Mouse (Mus musculus) c-Kit-positive CD71-positive TER-119-positive erythroid progenitor cells, embryonic 14.5 days (primary cell): ENCODE data around the gene Cacna1h.

Source experiments
- DNase-seq: peaks from one replicate; pipeline ENCODE4 v3.0.0-alpha.2; 2013; ENCODE audit warnings: low spot score

Cacna1h gene

DNA sequence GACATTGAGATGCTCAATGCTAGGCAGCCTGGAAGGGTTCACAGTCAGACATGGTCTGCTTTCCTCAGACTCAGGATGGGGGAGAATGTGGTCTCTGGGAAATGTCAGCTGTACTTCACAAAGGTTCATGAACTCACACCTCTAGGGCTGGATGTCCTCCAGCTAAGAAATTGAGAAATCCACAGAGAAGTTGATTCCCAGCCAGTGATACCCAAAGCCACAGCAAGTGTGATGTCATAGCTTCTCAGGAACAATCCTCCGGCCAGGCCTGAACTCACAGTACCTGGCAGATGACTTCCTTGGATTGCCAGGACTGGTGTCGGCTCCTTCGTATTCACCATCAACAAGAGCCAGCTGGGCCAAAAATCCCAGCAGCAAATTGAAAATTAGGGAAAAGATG lies 12.3 kb upstream of the Cacna1h start:
- no peak for DNase-seq

DNA sequence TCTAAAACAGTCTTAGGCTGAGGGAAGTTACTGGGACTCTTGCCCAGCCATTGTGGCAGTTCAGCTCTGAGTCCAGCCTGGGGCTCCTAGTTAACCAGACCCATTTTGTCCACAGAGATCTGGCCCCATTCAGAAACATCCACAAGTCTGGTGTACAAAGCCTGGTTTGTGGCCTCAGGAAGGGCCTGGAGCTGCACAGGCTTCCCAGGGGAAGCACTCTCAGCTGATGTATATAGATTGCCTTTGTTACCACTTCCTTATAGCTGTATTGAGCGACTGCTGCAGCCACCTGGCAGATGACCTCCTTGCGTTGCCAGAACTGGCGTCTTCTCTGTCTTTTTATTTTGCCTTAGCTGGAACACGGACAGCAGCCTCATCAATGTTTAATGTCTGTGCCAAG lies 11.5 kb upstream of the Cacna1h start:
- no peak for DNase-seq

DNA sequence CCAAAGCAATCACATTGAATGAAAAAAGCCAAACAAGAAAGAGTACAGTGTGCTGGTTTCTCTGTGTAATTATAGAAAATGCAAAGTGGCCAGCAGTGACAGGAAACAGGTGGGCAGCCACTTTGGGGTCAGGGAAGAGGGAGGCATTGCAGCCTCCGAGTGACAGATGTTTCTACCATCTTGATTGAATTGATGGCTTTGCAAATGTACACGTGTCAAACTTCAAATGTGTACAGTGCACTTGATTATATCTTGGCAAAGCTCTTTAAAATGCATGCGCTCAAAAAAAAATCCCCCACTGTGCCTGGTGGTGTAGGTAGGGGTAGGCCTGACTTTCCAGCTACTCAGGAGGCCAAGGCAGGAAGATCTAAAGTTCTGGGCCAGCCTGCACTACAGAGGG lies 9.3 kb upstream of the Cacna1h start:
- DNase-seq = no peak

DNA sequence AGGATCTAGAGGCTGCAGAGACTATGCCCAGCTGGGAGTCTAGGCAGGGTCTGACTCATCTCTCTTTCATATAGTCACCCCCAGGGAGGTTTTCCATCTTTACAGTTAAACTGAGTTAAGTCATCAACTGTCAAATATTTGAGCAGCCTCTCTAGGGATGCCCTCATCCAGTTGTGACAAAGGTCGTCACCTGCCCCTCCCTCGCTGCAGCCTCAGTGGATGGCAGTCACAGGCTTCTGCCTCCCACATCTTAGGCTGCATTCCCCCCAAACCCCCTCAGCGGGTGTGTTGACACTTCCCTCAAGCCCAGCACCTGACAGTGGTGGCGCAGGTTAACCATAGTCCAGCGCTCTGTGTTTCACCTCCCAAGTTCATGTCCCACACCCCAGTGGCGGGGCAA lies 7.8 kb upstream of the Cacna1h start:
- no peak for DNase-seq

DNA sequence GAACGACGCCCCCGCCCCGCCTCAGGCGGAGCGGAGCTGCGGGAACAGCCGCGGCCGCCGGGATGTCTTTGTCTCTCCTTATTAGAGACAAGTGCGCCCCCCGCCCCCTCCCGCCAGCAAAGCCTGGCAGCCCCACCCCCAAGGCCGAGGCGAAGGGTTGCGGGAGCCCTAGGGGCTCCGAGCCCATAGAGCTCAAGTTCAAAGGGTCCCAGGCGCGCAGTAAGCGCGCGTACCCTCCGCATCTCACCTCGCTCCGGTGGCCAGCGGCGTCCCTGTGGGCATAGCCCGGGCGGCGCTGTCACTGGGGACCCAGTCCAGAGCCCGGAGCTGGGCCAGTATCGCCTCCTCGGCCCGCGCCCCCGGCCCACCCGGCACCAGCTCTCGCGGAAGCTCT lies 363 bp downstream of the Cacna1h start:
- no peak for DNase-seq

DNA sequence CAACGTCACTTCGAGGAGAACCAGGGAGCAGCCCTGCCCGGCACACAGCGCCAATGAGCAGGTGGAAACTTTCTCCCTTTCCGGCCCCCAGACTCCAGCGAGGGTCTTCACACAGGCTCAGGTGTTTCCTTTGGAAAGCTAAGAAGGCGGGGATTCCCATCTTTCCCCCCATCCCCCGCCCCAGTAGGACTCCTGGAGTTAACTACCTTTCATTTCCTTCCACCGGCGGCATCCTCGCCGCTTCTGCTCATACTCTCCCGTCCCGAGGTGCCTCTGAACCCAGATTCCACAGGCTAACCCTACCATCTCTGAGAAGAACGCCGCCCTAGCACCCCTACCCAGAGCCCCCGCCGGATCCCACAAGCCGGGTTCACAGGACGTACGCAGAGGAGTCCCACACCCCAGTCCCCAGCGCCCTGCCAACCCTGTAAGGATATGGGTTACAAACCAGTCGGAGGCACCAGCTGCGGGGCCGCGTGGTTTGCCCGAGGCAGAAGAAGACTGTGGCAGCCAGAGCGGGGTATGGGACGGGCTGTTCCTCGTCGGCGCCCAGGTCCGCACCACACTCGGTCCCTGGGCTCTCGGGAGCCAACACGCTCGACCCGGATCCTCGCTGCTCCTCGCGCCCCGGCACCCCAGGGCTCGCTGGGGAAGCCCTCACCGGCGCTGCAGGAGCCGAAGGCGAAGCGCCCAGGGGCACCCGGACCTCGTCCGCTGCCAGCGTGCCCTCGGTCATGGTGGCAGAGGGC lies 976 bp downstream of the Cacna1h start:
- no peak for DNase-seq

DNA sequence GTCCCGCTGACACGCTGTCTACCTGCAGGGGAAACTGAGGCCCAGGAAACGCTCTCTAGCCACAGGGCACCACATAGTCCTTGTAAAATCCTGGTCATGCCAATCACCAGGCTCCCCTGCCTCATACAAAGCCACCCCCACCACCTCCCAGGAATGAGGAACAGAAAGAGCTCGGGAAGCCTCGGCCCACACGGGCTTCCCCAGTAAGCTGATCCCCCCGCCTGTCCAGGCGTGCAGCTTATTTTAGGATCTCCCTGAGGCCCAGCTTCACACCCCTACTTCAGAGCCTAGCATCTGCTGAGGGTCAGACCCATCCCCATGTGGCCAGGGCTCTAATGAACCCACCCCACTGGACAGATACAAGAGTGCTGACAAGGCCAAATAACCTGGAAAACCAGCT lies 3.0 kb downstream of the Cacna1h start:
- DNase-seq = no peak

DNA sequence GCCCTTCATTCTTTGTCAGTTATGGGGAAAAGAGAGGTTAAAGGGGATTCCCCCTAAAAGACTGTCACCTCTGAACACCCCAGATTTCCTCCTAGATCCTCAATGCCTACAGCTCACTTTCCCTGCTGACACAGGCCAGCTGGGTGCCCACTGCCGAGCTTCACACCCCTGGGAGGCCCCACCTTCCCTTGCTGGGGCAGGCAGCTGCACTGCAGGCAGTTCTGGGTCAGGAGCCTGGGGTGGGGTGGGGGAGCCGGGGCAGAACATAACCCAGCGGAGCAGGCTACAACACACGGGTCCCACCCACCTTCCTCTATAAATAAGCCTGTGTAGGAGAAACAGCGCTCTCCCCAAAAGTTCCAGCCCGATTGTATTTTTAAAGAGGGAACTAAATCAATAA lies 3.7 kb downstream of the Cacna1h start:
- DNase-seq = no peak

DNA sequence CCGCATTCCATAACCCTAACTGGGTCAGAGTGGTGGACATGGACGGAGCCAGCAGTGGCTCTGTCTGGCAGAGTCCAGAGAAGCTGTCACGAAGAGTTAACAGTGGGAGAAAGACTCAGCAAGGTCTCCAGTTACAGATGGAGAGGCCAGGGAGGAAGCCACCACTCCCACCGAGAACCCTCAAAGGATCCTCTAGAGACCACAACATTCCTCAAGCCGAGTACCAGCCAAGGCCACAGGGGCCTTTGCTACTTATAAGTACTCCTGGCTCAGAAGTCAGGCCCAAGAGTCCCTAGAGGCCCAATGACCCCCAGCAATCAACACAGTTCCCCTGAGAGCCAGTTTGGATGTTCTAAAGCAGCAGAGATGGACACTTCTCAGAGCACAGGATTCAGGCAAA lies 4.3 kb downstream of the Cacna1h start:
- no peak for DNase-seq

DNA sequence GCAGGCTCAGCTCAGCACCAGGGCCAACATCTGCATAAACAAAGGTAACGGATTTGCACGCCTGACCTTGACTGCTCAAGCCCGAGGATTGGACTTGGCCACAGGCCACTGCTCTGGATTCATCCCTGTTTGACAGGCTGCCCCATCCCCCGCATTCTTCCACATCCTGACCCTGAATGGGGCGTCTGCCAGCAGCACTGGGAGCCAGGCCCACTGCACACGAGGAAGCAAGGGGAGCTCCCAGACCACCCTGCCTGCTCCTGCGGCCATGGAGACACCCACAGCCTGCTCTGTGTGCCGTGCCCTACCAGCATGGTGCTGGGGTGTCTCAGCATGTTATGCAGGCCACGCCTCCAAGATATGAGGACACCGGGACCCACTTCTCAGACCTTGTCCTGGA lies 6.1 kb downstream of the Cacna1h start:
- DNase-seq = no peak

DNA sequence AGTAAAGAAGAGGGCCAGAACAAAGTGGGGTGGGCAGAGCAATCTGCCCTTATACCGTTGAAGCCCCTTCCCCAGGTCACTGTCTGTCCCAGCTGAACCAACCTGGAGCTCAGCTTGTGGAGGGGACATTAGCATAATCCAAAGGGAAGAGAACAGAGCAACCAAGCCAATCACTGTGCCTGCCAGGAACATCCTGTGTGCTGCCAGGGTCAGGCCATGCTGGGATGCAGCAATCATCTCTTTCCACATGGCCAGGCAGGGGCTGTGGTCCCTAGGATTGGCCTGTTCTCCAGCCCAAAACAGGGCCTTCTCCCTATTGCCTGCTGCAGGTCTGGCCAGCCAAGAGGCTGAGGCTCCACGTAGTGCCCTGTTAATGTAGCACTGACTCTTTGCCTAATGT lies 7.6 kb downstream of the Cacna1h start:
- DNase-seq = no peak

DNA sequence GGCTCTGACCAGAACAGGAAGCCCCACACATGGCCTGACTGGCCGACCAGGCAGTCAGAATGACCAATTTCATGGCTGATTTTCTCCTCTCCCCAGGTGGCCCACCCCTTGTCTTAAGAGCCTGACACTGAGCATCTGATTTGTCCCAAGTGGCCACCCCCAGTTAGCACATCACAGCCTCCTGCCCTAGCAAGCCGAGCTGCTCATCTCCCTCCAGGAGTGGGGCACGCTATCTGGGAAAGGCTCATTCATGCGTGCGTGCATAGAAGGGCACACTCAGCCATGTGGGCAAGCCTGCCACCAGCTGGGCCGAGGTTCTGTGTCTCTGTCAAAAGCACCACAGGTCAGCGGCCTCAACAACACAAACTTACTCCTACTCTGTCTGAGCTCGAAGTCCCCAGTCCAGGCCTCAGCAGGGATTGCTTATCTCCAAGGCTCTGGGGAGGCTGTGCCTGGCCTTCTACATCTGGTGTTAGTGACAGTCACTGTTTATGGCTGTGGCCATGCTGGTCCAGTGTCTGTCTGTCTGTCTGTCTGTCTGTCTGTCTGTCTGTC lies 9.0 kb downstream of the Cacna1h start:
- DNase-seq = no peak

DNA sequence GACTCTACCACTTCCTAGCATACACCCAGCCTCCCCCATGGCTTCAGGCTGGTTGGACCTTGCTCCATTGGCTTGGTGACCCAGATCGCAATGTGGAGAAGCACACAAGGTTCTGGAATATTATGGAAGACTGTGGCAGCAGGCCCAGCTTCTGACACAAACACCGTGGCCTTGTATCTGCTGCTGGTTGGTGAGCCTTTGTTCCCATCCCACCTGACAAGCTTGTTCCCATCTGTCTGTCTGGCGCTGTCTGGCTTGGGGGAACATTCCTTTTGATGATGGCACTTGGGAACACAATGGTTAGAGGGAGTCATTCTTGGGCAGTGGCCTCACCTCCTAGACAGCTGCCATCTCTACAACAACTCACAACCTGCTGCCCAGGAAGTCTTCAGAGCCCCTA lies 12.6 kb downstream of the Cacna1h start:
- no peak for DNase-seq

DNA sequence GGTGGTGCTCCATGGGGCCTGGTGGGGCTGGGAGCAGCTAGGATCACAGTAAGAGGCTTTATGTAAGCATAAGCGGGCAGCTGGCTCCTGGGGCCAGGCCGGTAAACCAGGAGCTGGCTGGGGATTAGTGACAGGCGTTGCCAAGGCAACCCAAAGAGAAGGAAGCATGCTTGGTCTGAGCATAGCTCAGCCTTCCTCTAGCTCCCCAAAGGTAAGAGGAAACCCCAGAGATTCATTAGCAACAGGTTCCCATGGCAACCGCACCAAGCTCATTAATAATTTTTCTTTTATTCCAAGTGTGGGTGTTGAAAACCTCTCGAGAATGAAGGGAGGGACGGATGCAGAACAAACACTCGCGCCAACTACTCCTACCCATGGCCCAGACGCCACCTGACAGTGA lies 14.7 kb downstream of the Cacna1h start:
- no peak for DNase-seq

DNA sequence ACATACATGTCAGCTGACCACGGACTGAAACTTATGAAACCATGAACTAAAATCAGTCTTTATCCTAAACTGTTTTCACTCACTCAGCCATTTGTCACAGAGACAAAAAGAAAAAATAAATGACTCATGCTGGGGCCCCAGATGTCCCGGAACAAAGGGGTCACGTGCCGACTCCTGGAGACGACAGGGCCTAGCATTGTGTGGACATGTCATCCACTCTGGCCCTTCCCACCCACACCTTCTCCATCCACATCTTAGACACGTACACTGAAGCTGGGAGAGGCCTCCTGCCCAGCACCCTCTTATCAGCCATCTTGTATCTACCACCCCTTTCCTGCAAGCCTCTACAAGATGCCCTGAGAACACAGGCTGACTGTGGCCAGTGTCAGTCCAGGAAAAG lies 15.6 kb downstream of the Cacna1h start:
- DNase-seq = no peak

DNA sequence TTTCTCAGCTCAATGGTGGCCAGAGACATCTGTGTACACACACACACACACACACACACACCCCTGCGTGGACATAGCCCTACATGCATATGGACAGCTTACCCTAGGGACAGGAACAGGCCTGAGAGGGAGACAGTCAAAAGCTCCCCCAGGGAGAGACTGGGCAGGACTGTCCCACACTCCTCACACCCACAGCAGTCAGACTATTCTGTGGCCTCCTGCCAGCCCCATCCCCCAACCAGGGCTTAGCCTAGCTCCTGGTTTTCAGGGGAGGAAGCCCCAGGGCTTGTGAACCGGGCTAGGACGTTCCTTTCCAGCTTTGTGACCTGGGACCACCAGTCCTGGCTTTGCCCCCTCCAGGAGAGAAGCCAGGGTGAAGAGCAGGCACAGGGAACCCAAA lies 17.4 kb downstream of the Cacna1h start:
- DNase-seq = no peak

DNA sequence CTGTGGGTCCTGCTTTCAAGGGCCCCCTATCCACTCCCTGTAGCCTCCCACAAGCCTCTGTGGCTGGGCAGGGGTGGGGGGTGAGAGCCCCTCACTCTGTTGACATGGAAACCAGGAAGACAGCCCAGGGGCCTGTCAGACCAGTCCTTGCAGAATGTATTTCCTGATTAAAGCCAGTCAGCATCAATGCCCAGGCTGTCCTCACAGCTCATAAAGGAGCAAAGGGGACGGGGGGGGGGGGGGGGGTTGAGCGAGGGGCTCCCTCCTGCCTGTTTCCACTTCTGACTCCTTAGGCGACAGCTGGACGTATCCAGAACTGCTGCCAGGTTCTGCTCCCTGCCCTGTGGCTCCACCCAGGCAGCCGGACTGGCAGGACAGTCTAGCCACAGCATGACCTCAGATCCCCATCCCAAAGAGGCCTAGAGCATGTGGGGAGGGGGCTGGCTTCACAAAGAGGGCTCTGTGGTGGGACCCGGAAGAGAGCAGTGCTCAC lies 18.1 kb downstream of the Cacna1h start:
- no peak for DNase-seq

DNA sequence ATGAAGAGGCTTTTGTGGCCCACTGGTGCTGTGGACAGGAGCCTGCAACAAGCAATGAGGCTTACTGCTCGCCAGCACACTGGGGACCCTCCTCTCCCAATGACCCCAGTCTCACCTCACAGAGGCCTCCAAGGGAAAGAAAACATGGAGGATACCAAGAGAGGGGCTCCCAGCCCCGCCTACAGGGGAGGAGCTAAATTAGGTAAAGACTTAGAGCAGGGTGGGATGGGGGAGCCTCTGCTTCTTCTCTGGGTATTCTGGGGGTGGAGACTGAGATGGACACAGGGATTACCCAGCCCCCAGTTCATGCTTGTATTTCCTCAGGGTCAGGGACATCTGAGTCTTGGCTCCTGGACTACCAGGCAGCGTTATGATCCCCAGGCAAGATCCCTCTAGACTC lies 18.7 kb downstream of the Cacna1h start:
- DNase-seq = no peak

DNA sequence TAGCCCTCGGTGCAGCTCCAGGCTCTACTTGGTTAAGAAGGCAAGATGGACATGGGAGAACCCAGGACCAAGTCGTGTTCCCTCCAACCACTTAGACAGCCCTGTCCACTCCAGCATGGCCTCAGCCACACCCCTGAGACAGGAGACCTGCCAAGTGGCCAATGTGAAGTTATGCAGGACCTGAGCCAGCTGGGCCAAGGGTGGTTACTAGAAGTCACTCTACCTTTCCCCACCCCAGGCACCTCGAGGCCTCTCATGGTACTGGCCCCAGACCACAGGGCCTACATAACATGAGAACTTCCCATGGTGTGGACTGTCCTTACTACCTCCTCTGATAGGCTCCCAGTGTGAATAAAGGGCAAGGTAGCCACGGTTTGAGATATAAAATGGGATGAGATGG lies 19.4 kb downstream of the Cacna1h start:
- DNase-seq = no peak

DNA sequence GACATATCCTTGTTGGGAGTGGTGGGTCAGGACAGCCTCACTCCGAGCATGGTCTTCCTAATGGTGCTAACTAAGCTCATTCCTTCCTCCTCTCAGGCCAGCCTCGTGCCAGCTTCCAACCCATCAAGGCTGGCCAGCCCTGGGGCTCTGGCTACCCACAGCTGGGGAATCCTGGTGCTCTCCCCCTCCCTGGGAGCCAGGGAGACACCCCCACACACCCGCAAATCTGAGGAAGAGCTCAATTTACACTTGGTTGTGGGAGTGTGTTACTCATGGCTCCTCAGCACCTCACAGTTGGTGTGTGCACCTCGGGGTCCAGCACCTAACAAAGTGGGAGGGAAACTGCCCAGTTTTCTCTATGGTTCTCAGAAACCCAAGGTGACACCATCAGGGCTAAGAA lies 22.3 kb downstream of the Cacna1h start:
- no peak for DNase-seq

DNA sequence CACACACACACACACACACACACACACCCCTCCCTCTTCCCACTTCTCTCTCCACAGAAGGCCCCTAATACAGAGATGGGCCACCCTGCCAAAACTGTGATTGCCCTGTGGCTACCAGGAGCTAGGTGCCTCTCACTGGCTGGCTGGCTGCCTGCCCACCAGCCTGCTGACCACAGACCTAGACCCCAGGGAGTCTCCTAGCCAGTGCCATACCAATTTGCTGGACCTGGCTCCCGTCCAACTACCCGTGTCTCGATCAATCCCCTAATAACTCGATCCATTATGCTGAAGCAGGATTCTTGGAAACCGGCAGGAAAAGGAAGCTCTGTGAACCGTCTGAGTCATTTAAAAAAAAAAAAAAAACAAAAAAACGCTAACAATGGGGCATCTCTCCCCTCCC lies 22.8 kb downstream of the Cacna1h start:
- DNase-seq = no peak

DNA sequence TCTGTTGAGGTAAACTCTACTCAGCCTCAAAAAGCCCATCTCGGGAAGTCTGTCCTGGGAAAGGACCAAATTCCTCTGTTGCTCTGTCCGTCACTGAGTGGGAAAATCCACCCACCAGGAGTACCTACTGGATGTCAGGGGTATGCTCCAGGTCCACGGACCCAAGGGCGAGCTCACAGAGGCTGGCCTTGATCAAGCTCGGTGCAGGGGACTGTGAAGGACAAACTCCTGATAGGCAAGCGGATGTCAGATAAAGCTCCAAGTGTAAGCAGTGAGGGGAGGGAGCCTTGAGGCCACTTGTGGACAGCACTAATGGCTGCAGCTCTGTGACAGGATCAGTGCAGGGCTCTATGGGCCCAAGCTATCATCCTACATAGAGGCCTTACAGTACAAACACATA lies 23.4 kb downstream of the Cacna1h start:
- no peak for DNase-seq

DNA sequence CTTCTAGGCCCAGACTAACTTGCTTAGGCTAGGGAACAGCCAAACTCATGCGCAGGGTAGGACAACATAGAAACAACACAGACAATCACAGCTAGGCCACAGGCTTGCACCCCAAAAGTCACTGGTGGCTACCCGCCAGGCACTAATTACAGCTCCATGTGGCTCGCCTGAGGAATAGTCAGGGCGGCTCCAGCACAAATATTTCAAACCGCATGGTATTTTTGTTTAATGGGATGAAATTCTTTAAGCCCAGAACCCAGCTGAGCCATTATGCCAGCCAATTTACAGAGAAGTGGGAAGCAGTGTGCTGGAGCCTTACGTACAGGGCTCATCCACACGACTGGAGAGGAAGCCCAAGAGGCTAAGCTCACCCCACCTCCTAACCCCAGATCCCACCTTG lies 24.0 kb downstream of the Cacna1h start:
- DNase-seq = no peak

DNA sequence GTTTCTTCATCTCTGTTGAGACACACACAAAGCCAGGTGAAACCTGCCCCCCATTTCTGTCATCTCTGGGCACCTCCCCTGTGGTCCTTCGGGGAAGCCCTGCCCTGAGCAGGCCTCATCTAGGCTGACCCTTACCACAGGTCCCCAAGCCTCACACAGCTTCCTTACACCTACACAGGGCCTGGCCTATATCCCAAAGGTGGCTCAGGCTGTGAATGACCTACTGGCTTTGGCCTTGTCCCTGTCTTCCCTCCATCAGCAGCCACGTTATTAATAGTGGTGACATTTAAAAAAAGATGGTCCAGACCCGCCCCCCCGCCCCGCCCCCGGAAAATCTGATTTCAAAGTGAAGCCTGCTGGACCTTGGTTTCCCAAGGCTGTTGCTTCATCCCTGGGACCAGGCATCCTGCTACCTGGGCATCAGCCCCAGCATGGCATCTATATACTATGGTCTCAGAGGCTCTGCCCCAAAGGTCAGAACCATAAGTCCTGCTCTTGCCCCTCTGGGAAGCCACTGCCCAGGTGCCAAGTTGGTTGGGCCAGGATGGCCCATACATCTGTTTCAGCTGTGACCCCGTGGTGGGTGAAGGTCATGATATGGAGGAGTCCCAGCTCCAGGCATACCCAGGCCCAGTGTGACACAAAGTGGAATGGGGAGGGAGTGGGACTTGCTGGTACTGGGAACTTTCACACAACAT lies 25.1 kb downstream of the Cacna1h start:
- DNase-seq = no peak
